Mouse (Mus musculus) limb, embryonic 14.5 days (tissue): ENCODE results near the gene Grb2. TPM values are rescaled to one million over a fixed set of nuclear protein-coding genes. Genes with fewer than 3 reads are reported as not detected.
A peak's percentile ranks its signal among the peaks of the same experiment; 100 is the strongest.

Source experiments
- ATAC-seq: fragments of 200-750 bp; cut with Nextera tagmentation; 2 replicates; pipeline ENCODE4 v1.8.0; 2017; ENCODE audit warnings: low read depth, moderate number of reproducible peaks, moderate TSS enrichment; ENCODE audit not compliant: low FRiP score
- DNase-seq: peaks from one replicate; pipeline ENCODE4 v3.0.0-alpha.2; 2015; ENCODE audit warnings: low spot score
- H3K27ac ChIP-seq: fragments of 300-500 bp; sonication (generic); replicated peaks from 2 replicates; pipeline ENCODE4 v1.5.1; 2014; ENCODE audit warnings: low read depth, mild to moderate bottlenecking, low read length, moderate library complexity, mixed read lengths
- H3K27me3 ChIP-seq: fragments of 300-500 bp; sonication (generic); 2 replicates; pipeline ENCODE4 v1.6.1; 2014; ENCODE audit warnings: low read length, mixed read lengths; ENCODE audit not compliant: control insufficient read depth, insufficient read depth
- H3K36me3 ChIP-seq: fragments of 300-500 bp; sonication (generic); 2 replicates; pipeline ENCODE4 v1.6.1; 2014; ENCODE audit warnings: mild to moderate bottlenecking, low read length, moderate library complexity, mixed read lengths; ENCODE audit not compliant: control insufficient read depth, insufficient read depth
- H3K4me1 ChIP-seq: fragments of 300-500 bp; sonication (generic); 2 replicates; pipeline ENCODE4 v1.6.1; 2014; ENCODE audit warnings: antibody characterized with exemption, low read length, mixed read lengths; ENCODE audit not compliant: control insufficient read depth, insufficient read depth
- H3K4me2 ChIP-seq: fragments of 300-500 bp; sonication (generic); replicated peaks from 2 replicates; pipeline ENCODE4 v1.6.1; 2014; ENCODE audit warnings: low read depth, mild to moderate bottlenecking, low read length, moderate library complexity; ENCODE audit not compliant: severe bottlenecking
- H3K4me3 ChIP-seq: fragments of 300-500 bp; sonication (generic); replicated peaks from 2 replicates; pipeline ENCODE4 v1.5.1; 2014; ENCODE audit warnings: low read length
- H3K9ac ChIP-seq: fragments of 300-500 bp; sonication (generic); 2 replicates; pipeline ENCODE4 v1.6.1; 2014; ENCODE audit warnings: mild to moderate bottlenecking, low read depth, low read length, moderate library complexity; ENCODE audit not compliant: severe bottlenecking
- H3K9me3 ChIP-seq: fragments of 300-500 bp; sonication (generic); 2 replicates; pipeline ENCODE4 v1.6.1; 2016; ENCODE audit warnings: low read length; ENCODE audit not compliant: control insufficient read depth
- POLR2A ChIP-seq: fragments of 200-500 bp; IDR thresholded peaks from 2 replicates; pipeline ENCODE4 v1.8.0; 2012; ENCODE audit warnings: inconsistent platforms, mild to moderate bottlenecking, moderate library complexity, borderline replicate concordance; ENCODE audit not compliant: insufficient read depth, insufficient read length; ENCODE audit errors: extremely low read depth
- WGBS: fragments of 180-500 bp; shearing (Covaris S2); extraction: QIAGEN DNeasy Blood & Tissue Kit; methylation state at CpG from one replicate; pipeline ENCODE4 v1.1.7; 2014; 5-methylcytosine and 5-hydroxymethylcytosine counted together
- polyA plus RNA-seq, 2 experiments: library from polyadenylated mRNA; depleted of rRNA in 1 of 2; stranded (reverse) in 1 of 2; unstranded in 1 of 2; fragments of >200 nt; fragmentation: Nextera tagmentation in 1 of 2; extraction: Ambion mirVana in 1 of 2; gene quantifications; 2 replicates each; pipeline versions ENCODE4 v1.2.1 to v1.2.3; 2012 to 2014

Gene Grb2
- polyA plus RNA-seq, 2 experiments: 58.0 to 61.5 TPM

GRCm38 (mm10) chr11:115712268-115712667, 3.9 kb upstream of the Grb2 start:
- 71% methylated on average over 2 of the region's 2 CpGs for WGBS
- Histone ChIP-seq H3K9ac (no peak overlapping the region), H3K9me3 (no peaks in the 10 kb centered on the region), H3K4me1 (peaks cover 3% of the 10 kb centered on the region; the same call in 1 of the 2 replicates), H3K27me3 (no peaks in the 10 kb centered on the region), H3K4me3 (no peak overlapping the region), H3K27ac (no peak overlapping the region), H3K36me3 (no peaks in the 10 kb centered on the region), H3K4me2 (no peak overlapping the region)
- no peak for ATAC-seq
- no peak for TF ChIP-seq POLR2A
- no peak for DNase-seq

GRCm38 (mm10) chr11:115711133-115711532, 2.7 kb upstream of the Grb2 start:
- H3K4me2 ChIP-seq: no peak overlapping the region
- no peak overlapping the region for H3K27ac ChIP-seq
- H3K4me3 ChIP-seq: no peak overlapping the region
- H3K36me3 ChIP-seq: no peaks in the 10 kb centered on the region
- H3K9me3 ChIP-seq: no peaks in the 10 kb centered on the region
- DNase-seq (no peak), ATAC-seq (no peak)
- 75% methylated on average over 9 of the region's 9 CpGs for WGBS
- TF ChIP-seq POLR2A: no peak
- peaks cover 10% of the 10 kb centered on the region; the same call in 1 of the 2 replicates for H3K4me1 ChIP-seq
- no peak overlapping the region for H3K9ac ChIP-seq
- H3K27me3 ChIP-seq: no peaks in the 10 kb centered on the region

GRCm38 (mm10) chr11:115709829-115710559, 1.6 kb upstream of the Grb2 start:
- Histone ChIP-seq H3K9ac (peak overlapping the region; percentile 97), H3K4me3 (peak overlapping the region; percentile 98), H3K9me3 (no peaks in the 10 kb centered on the region), H3K27me3 (no peaks in the 10 kb centered on the region), H3K36me3 (no peaks in the 10 kb centered on the region), H3K4me2 (peak overlapping the region; percentile 92), H3K4me1 (peaks cover 10% of the 10 kb centered on the region; the same call in 1 of the 2 replicates), H3K27ac (no peak overlapping the region)
- no peak for TF ChIP-seq POLR2A
- 53% methylated on average over 6 of the region's 6 CpGs for WGBS
- DNase-seq (no peak), ATAC-seq (no peak)

GRCm38 (mm10) chr11:115708956-115709828, 795 bp upstream of the Grb2 start:
- Histone ChIP-seq H3K9me3 (no peaks in the 10 kb centered on the region), H3K27me3 (no peaks in the 10 kb centered on the region), H3K4me2 (peak overlapping the region; percentile 92), H3K9ac (peak overlapping the region; percentile 97), H3K36me3 (no peaks in the 10 kb centered on the region), H3K27ac (peak overlapping the region; percentile 61; the same call in 1 of the 2 replicates), H3K4me3 (peak overlapping the region; percentile 98), H3K4me1 (peaks cover 10% of the 10 kb centered on the region; the same call in 1 of the 2 replicates)
- no peak for TF ChIP-seq POLR2A
- under 1% methylated on average over 23 of the region's 23 CpGs for WGBS
- DNase-seq (no peak), ATAC-seq (peak; percentile 45)
